Mouse (Mus musculus) thymus, postnatal 10 days (tissue): Measurements from ENCODE around the gene Slc12a7.
"Not testable (repeated sequence)": the region's sequence is repeated elsewhere in the genome, so short reads cannot be mapped to it uniquely, and the experiment has no call there.

ENCODE experiments used
- DNase-seq, 2 experiments: peaks; one replicate each; pipeline ENCODE4 v3.0.0; 2021; ENCODE audit warnings: low spot score in 2 of 2

Slc12a7 gene

DNA sequence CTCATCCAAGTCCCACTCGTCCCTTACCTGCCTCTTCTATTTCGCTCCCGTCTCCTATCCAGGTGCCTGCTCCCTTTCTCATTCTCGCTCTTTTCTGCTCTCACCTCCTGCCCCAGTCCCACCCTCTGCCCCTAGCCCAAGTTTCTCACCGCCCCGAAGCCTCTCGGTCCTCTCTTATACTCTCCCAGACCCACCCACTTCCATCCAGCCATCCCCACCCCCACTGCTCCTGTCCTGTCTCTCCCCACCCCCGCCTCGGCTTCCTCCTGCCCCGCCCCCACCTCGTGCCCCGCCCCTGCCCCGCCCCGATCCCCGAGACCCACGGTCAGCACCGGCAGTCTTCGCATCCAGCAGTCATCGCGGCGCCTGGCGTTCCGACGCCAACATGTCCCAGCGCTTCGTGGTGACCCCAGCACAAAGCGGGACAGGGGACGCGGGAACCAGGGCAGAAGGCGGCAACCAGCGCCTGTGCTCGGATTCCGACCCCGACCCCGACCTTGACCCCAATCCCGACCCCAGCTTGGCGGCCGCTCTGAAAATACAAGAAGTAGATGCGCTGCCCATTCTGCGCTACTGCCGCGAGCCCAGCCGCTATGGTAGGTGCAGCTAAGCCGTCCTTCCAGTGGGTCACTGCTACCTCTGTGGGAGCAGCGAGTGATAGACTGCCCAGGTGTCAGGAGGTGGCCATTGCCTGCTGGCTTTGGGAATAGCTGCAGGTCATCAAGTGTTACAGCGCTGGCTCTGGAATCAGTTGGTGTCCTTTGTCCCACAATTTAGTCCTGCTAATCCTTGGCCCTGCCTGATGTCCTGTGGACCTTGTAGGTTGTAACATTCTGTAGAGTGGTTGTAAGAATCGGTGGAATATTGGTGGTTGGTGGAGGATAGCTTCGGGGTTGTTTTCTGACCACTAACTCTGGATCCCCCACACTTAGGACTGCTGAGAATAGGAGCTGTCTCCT, at the start of gene Slc12a7:
Slc12a7 (plus strand) TSS at position 353 of the 959 bp plus-strand sequence.
- DNase-seq: peak in 1 of 2 experiments; percentile 55

DNA sequence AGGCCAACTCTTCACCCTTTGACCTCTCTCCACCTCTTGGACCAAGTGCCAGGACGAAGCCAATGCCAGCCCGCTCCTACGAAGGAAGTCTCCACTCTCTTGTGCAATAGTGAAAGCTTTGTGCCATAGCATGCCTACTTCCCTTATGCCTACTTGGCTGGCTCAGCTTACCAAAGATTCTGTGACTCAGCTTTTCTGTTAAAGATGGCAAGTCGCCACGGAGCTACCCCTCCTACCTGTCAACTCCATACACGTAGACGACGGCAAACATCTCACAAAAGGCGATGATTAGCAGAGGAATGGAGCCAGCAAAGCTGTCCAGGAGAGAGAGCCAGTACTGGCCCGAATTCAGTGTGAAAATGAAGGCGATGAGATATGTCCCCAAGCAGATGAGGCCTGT, 49.2 kb upstream of the Slc12a7 start:
- DNase-seq: no peak

GRCm38 (mm10) chr13:73684412-73684811, 48.5 kb upstream of the Slc12a7 start:
- no peak for DNase-seq

- no peak for DNase-seq
Observed at GRCm38 (mm10) chr13:73685502-73685901, 47.4 kb upstream of the Slc12a7 start.

DNA sequence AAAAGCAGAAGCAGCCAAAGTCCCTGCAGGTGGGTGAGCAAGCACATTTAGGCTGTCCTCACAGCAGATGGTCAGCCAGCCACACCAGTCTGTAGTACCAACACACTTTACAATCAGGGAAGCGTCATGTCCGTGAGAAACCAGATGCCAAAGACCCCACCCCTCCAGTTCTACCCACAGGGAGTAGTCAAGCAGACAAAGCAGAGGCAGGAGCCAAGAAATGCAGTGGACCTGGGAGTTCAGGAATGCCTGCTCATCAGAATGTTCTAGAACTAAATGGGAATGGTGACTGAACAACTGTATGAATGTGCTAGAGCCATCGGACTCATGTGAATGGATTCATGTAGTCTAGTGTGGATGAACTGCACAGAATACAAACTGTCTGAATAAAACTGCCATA, 45.3 kb upstream of the Slc12a7 start:
- no peak for DNase-seq

GRCm38 (mm10) chr13:73688934-73689333, 44.0 kb upstream of the Slc12a7 start:
- peak; percentile 69 to 80 for DNase-seq

DNA sequence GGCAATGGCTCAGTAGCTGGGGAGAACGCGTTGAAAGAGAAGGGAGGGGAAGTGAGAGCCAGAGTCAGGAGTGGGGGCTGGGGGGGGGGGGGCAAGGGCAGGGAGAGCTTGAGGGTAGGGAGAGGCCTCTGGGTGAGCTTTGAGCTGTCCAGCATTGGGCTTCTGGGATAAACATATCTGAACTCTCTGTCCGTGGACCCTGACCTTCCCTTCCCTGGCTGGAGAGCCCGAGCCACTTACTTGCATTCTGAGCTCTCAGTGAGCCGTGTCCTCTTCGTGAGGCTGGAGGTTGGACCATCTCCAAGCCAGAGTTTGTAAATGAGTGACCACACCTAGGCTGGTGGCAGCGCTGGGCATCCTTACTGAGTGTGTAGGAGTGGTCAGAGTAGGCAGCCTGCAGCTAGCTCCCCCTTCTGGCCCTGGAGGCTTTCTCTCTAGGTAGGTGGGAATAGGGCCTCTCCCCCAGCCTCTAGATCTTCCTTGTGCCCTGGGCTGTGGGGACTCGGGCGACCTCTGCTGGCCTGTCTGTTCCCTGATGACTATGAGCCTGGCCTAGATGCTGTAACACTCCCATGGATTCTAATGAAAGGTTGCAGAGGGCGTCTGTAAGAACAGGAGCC, 40.5 kb upstream of the Slc12a7 start:
- peak; percentile 85 to 89 for DNase-seq

- DNase-seq: no peak
Observed at GRCm38 (mm10) chr13:73693333-73693732, 39.6 kb upstream of the Slc12a7 start.

DNA sequence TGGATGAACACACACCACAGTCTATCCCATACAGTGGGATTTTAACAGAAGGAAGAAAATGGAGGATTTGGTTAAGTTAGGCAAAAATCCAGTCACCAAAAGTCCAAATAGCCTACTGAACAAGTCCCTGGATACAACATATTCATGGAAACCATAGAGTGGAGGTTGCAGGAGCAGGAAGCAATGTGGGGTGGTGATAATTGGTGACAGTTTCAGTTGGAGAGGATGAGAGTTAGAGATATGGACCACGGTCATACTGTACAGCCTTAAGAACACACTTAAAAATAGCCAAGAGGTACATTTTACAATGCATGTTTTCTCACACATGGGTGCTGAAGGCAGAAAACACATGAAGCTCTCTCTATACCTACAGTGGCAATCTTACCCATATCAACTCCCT, 37.9 kb upstream of the Slc12a7 start:
- no peak for DNase-seq

GRCm38 (mm10) chr13:73696529-73696928, 36.4 kb upstream of the Slc12a7 start:
- DNase-seq: no peak

DNA sequence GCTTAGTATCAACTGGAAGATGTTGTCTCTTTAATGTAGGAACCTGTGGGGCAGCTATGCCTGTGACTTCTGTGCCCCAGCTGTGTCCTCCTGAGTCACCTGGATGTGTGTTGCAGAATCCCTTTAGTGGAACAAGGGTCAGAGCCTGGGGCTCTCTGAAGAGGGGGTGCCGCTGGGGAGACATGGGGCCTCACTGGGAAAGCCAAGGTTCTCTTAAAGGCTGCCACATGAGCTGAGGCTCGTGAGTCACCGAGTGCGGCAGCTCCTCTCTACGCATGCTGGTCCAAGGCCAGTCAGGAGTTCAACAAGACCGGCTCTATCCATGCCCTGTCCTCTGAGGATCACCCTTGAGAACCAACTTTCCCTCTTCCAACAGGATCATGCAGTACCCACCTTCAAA, 33.2 kb upstream of the Slc12a7 start:
- DNase-seq: no peak

DNA sequence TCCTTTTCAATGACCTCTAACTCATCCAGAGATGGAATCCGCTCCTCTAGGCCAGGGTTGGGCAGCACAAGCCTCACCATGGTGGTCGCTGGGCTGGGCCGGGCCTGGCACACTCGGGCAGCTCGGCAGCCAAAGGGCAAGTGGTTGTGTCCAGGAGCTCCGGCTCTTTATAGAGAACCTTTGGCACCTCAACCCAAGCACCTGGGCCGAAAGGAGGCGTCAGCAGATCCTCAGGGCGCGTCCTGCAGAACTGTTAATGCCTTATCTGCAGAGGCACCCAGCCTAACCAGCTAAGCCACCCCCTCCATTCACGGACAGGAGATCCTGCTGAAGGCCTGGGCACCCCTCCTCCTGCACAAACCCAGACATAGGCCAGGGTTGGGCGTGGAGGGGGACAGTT, 32.3 kb upstream of the Slc12a7 start:
- no peak for DNase-seq

GRCm38 (mm10) chr13:73701161-73701883, 31.6 kb upstream of the Slc12a7 start:
- no peak for DNase-seq

DNA sequence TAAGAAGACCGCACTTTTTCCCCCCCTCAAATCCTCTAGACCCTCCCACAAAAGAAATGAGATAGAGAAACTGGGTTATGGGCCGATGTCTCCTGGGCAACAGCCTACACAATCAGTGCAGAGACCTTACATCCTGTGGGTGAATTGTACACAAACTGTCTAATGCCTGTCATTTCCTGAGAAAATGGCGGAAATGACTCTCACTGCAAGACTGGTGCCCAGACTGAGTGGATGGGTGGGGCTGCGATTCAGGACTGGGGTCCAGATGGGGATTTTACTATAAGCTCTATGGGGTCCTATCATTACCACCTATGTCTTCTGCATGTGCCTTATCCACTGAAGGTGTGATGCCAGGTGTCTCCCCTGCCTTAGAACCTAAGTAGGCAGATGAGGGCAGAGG, 30.1 kb upstream of the Slc12a7 start:
- DNase-seq: peak; percentile 55 to 62

DNA sequence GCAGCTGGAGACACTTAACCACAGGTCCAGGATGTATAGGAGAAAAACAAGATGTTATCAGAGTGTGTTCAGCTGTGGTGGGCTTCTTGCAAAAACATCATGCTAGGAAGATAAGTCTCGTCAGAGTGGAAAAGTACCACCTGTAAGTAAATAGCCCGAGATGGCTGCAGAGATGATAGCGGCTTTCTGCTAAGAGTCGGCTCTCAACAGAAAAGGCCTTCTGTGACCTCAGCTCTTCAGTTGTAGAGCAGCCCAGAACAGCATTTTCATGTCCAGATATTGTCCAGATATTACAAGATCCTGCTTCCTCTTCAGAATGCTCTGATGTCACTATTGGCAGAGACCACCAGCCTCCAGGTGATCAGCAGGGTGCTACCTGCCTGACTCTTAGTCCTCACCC, 29.4 kb upstream of the Slc12a7 start:
- not testable (repeated sequence) for DNase-seq

GRCm38 (mm10) chr13:73704694-73705325, 28.1 kb upstream of the Slc12a7 start, which contains the start of gene Slc6a19:
TSS of gene Slc6a19 (minus strand) at chr13:73704865.
- DNase-seq: no peak

DNA sequence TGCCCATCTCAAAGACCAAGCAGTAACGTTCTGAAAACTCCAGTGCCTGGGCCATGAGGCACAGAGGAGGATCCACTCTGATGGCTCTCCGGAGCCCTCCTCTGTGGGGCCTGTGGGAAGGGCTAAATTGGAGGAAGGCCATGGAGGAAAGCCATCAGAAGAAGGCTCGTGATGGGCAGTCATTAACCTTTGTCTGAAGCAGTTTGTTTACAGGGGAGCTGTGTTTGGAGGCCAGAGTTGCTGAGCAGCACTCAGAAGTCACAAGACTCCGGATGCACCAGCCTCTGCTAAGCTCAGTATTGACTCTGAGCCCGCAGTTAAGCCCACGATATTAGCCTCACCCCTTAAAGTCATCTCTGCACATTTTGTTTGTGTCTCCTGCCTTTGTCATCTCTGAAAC, 23.4 kb upstream of the Slc12a7 start:
- DNase-seq: no peak

DNA sequence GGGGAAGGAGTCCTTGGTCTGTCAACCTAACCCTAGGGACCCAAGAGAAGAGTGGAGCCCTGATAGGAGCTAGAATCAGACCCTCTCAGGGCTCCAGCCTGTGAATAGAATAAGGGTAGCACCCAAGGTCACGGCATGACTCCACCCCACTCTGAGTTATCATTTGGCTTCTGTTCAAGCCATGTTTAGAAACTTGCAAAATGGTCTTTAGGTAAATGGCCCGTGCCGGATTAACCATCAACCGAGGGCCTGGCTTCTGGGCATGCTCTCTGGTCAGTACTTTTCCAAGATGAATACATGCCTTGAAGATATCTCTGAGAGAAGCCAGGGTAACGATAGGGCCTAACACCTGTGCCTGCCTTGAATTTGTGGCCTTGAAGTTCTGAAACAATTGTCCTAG, 21.7 kb upstream of the Slc12a7 start:
- no peak for DNase-seq

- DNase-seq: no peak
Observed at GRCm38 (mm10) chr13:73711803-73712202, 21.1 kb upstream of the Slc12a7 start.

- no peak for DNase-seq
Observed at GRCm38 (mm10) chr13:73712228-73712627, 20.7 kb upstream of the Slc12a7 start.

DNA sequence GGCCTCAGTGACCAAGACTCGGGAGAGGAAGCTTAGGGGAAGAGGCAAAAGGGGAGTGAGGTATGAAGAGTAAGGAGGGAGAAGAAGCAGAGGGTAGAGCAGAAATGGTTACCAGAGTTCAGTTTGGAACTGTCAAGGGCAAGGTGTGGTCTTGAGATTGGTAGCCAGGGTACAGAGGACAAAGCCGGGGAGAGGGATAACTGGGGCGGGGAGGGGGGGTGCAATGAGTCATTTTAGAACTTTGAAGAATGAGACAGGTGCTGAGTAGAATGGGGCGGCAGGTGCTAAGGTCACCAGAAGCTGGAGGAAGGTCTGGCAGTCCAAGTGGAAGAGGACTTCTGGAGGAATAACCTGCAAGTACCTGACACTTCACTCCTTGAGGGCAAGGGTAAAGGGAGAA, 19.7 kb upstream of the Slc12a7 start:
- no peak for DNase-seq

DNA sequence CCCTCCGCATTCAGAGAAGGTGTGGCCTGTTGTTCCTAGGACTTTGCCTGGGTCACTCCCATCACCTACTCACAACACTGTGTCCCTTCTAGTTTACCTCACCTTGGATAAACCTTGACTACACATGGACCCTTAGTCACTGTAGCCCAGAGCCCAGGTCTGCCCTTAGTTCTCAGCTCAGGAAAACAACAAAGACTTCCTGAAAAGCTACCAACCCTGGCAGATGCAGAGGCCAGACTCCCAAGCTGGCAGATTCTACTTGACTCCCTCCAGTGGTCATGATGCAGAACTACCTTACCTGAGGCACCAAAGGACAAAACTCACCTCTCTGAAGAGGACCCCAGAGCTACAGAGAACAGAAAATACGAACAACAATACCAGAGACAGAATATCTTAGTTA, 18.9 kb upstream of the Slc12a7 start:
- DNase-seq: peak; percentile 61 to 65
